Mouse (Mus musculus) limb, embryonic 11.5 days (tissue): Measurements from ENCODE around the gene Adcyap1r1. TPM values are rescaled to one million over a fixed set of nuclear protein-coding genes. Genes with fewer than 3 reads are reported as not detected.
A peak's percentile ranks its signal among the peaks of the same experiment; 100 is the strongest.

ENCODE experiments used
- ATAC-seq: fragments of 200-750 bp; cut with Nextera tagmentation; 2 replicates; pipeline ENCODE4 v1.8.0; 2017; ENCODE audit warnings: low read depth; ENCODE audit not compliant: insufficient number of reproducible peaks, low FRiP score, low TSS enrichment
- DNase-seq: peaks from one replicate; pipeline ENCODE4 v3.0.0-alpha.2; 2015; ENCODE audit warnings: low spot score
- H3K27ac ChIP-seq: fragments of 300-500 bp; sonication (generic); replicated peaks from 2 replicates; pipeline ENCODE4 v1.5.1; 2014; ENCODE audit warnings: low read depth, mild to moderate bottlenecking, low read length
- H3K27me3 ChIP-seq: fragments of 300-500 bp; sonication (generic); 2 replicates; pipeline ENCODE4 v1.6.1; 2014; ENCODE audit warnings: mild to moderate bottlenecking, low read length, mixed read lengths; ENCODE audit not compliant: control insufficient read depth, insufficient read depth
- H3K36me3 ChIP-seq: fragments of 300-500 bp; sonication (generic); 2 replicates; pipeline ENCODE4 v1.6.1; 2014; ENCODE audit warnings: mild to moderate bottlenecking, low read length, moderate library complexity, mixed read lengths; ENCODE audit not compliant: control insufficient read depth, insufficient read depth
- H3K4me1 ChIP-seq: fragments of 300-500 bp; sonication (generic); 2 replicates; pipeline ENCODE4 v1.6.1; 2014; ENCODE audit warnings: low read length, mixed read lengths; ENCODE audit not compliant: control insufficient read depth, insufficient read depth
- H3K4me2 ChIP-seq: fragments of 300-500 bp; sonication (generic); 2 replicates; pipeline ENCODE4 v1.6.1; 2014; ENCODE audit warnings: low read depth, mild to moderate bottlenecking, moderate library complexity; ENCODE audit not compliant: severe bottlenecking
- H3K4me3 ChIP-seq: fragments of 300-500 bp; sonication (generic); 2 replicates; pipeline ENCODE4 v1.5.1; 2014; ENCODE audit warnings: low read depth, low read length
- H3K9ac ChIP-seq: fragments of 300-500 bp; sonication (generic); 2 replicates; pipeline ENCODE4 v1.6.1; 2014; ENCODE audit warnings: mild to moderate bottlenecking, low read length
- H3K9me3 ChIP-seq: fragments of 300-500 bp; sonication (generic); 2 replicates; pipeline ENCODE4 v1.6.1; 2016; ENCODE audit warnings: low read length; ENCODE audit not compliant: control insufficient read depth
- WGBS: fragments of 180-500 bp; shearing (Covaris S2); extraction: QIAGEN DNeasy Blood & Tissue Kit; methylation state at CpG from one replicate; pipeline ENCODE4 v1.1.7; 2014; 5-methylcytosine and 5-hydroxymethylcytosine counted together
- polyA plus RNA-seq: library from polyadenylated mRNA; unstranded; fragments of >200 nt; fragmentation: Nextera tagmentation; extraction: Ambion mirVana; gene quantifications from 2 replicates; pipeline ENCODE4 v1.2.1, GENCODE M21; 2014

Adcyap1r1 gene
- polyA plus RNA-seq, 1 experiment from 2014 or later = 0.48 TPM

DNA sequence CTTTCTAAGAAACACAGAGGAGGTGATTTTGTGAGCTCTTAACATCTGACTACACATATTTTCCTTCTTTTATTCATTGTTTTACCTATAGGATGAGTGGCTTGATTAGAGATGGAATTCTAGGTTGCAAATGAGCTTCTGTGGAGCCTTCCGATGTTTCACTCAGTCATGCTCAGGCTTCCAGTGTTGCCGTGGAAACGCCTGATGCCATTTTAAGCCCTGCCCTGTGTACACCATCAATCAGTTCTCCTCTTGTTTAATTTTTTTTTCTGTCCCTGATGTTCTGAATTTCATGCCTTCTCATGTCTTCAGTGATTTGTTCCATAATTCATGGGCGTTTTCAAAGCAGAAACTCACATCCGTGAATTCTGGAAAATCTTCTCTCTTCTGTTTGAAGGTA lies 35.6 kb upstream of the Adcyap1r1 start:
- DNase-seq = no peak
- 86% methylated on average over 5 of the region's 5 CpGs for WGBS
- no peak overlapping the region for H3K4me3 ChIP-seq
- H3K4me1 ChIP-seq = no peaks in the 10 kb centered on the region
- no peaks in the 10 kb centered on the region for H3K9me3 ChIP-seq
- no peaks in the 10 kb centered on the region for H3K27me3 ChIP-seq
- no peak overlapping the region for H3K4me2 ChIP-seq
- no peak for ATAC-seq
- H3K27ac ChIP-seq = no peak overlapping the region
- H3K9ac ChIP-seq = no peak overlapping the region
- H3K36me3 ChIP-seq = no peaks in the 10 kb centered on the region

DNA sequence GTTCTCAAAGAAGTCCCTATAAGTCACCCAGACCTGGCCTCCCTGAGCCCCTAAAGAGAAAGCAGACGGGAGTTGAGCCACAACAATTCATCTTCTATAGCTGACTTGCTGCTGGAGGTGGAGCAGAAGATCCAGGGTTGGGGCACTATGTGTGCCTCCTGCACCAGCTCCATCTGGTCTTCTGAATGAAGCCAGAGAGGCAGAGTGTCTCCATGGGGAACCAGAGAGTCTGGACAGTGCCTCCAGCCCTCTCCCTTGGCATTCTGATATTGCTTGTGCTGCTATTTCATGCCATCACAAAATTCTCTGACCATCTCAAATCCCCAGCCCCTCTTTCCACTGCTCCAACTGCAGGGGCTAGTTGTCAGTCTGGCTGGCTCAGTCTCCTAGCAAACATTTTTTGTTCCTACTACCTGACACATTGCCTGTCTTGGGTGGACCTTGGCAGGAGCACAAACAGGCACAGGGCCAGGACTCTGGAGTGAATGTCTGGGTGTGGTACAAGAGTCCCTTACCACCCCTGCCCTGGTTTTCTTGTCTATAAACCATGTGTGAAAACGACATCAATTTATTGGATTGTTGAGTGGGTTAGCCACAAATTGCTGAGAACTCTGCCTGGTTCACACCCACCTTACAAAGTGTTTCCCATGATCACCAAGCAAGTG lies 32.9 kb upstream of the Adcyap1r1 start:
- no peak for ATAC-seq
- H3K4me2 ChIP-seq = no peak overlapping the region
- no peak overlapping the region for H3K9ac ChIP-seq
- no peak overlapping the region for H3K27ac ChIP-seq
- H3K27me3 ChIP-seq = no peaks in the 10 kb centered on the region
- H3K4me1 ChIP-seq = no peaks in the 10 kb centered on the region
- 46% methylated on average over 2 of the region's 2 CpGs for WGBS
- no peaks in the 10 kb centered on the region for H3K36me3 ChIP-seq
- H3K4me3 ChIP-seq = no peak overlapping the region
- no peak for DNase-seq
- no peaks in the 10 kb centered on the region for H3K9me3 ChIP-seq

DNA sequence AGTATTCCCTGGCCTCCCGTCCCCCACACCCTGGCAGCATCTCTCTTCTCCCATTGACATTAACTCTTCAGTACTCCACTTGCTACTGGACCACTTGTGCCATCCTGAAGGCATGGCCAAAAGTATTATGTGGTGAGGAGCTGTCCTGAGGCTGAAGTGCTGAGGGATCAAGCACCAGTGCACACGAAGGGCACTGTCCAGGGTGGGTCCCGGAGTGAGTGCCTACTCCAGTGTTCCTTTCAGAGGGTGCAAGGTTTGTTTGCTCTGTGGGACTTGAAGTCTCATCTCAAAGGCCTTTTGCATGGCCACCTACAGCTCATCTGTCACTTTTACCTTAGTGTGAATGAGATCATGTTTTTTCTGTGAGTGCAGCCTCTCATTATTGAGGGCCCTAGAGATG lies 31.4 kb upstream of the Adcyap1r1 start:
- ATAC-seq (no peak), DNase-seq (no peak)
- H3K36me3 ChIP-seq = no peaks in the 10 kb centered on the region
- no peak overlapping the region for H3K9ac ChIP-seq
- no peaks in the 10 kb centered on the region for H3K4me1 ChIP-seq
- H3K4me3 ChIP-seq = no peak overlapping the region
- WGBS = 74% methylated on average over 3 of the region's 3 CpGs
- H3K27ac ChIP-seq = no peak overlapping the region
- no peak overlapping the region for H3K4me2 ChIP-seq
- H3K27me3 ChIP-seq = no peaks in the 10 kb centered on the region
- no peaks in the 10 kb centered on the region for H3K9me3 ChIP-seq

DNA sequence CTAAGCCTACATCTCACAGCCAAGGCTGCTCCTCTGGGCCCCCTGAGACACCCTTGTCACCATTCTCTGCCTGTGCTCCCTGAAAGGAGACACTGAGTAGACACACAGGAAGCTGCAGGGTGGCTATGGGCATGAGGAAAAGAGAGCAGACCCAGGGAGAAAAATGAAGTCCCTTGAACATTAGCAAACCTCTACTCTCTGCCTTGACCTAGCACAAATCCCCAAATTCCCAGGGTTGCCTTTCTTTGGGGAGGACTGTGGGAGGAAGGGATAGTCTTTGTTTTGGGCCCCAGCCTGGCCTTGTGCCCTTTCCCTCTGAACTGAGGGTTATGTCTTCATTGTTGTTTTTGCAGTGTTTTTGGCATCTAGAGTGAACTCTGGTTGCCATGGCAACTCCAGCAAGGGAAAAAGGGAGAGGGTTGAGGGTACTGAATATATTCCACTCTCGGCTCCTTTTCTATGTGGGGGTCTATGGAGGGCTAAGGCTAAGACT lies 30.9 kb upstream of the Adcyap1r1 start:
- no peak overlapping the region for H3K9ac ChIP-seq
- ATAC-seq (no peak), DNase-seq (no peak)
- no peaks in the 10 kb centered on the region for H3K27me3 ChIP-seq
- 53% methylated on average over 1 of the region's 1 CpGs for WGBS
- H3K4me2 ChIP-seq = no peak overlapping the region
- H3K27ac ChIP-seq = no peak overlapping the region
- no peak overlapping the region for H3K4me3 ChIP-seq
- H3K9me3 ChIP-seq = no peaks in the 10 kb centered on the region
- H3K36me3 ChIP-seq = no peaks in the 10 kb centered on the region
- H3K4me1 ChIP-seq = no peaks in the 10 kb centered on the region

DNA sequence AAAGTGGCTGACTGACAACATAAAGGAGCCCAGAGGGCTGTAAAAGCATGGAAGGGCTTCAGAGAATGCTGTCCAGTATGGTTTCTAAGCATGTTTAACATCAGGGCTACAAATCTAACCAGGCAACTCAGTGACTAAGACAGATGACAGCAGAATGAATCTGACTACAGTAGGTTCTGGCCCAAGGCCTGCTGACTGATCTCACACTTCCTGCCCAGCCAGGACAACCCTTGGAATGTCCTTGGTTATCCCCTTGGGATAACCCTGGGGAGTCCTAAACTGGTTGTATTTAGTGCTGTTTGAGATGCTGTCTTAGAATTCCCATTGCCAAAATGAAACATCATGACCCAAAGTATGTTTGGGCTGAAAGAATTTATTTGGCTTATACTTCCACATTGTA lies 19.7 kb upstream of the Adcyap1r1 start:
- Histone ChIP-seq H3K27ac (no peak overlapping the region), H3K4me1 (no peaks in the 10 kb centered on the region), H3K27me3 (0 out of 2 replicates have a peak, but pooled peaks cover 3% of the 10 kb centered on the region), H3K9me3 (no peaks in the 10 kb centered on the region), H3K4me3 (no peak overlapping the region), H3K9ac (no peak overlapping the region), H3K4me2 (no peak overlapping the region), H3K36me3 (no peaks in the 10 kb centered on the region)
- ATAC-seq = no peak
- DNase-seq = no peak

DNA sequence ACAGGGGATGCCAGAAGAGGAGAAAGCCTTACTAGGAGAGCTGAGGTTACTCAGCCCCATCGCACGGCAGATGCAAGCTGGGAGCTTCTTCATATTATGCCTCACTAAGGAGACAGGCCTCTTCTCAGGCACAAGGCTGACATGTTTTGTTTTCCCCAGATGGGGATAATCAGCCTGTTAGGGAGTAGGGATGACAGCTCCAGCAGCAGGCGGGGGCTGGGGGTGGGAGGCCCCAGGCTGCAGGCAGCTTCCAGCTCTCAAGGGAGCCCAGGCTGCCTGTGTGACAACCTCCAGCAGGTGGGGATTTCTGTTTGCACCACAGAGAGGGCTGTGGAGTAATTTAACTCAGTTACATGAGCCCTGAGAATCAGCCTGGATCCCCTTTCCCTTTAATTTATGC lies 17.4 kb upstream of the Adcyap1r1 start:
- no peaks in the 10 kb centered on the region for H3K36me3 ChIP-seq
- no peak overlapping the region for H3K4me2 ChIP-seq
- H3K9ac ChIP-seq = no peak overlapping the region
- H3K27me3 ChIP-seq = 0 out of 2 replicates have a peak, but pooled peaks cover 3% of the 10 kb centered on the region
- H3K4me1 ChIP-seq = no peaks in the 10 kb centered on the region
- DNase-seq (no peak), ATAC-seq (peak; percentile 70; the same call in 1 of the 2 replicates)
- no peak overlapping the region for H3K4me3 ChIP-seq
- H3K27ac ChIP-seq = no peak overlapping the region
- no peaks in the 10 kb centered on the region for H3K9me3 ChIP-seq
- 36% methylated on average over 3 of the region's 3 CpGs for WGBS

DNA sequence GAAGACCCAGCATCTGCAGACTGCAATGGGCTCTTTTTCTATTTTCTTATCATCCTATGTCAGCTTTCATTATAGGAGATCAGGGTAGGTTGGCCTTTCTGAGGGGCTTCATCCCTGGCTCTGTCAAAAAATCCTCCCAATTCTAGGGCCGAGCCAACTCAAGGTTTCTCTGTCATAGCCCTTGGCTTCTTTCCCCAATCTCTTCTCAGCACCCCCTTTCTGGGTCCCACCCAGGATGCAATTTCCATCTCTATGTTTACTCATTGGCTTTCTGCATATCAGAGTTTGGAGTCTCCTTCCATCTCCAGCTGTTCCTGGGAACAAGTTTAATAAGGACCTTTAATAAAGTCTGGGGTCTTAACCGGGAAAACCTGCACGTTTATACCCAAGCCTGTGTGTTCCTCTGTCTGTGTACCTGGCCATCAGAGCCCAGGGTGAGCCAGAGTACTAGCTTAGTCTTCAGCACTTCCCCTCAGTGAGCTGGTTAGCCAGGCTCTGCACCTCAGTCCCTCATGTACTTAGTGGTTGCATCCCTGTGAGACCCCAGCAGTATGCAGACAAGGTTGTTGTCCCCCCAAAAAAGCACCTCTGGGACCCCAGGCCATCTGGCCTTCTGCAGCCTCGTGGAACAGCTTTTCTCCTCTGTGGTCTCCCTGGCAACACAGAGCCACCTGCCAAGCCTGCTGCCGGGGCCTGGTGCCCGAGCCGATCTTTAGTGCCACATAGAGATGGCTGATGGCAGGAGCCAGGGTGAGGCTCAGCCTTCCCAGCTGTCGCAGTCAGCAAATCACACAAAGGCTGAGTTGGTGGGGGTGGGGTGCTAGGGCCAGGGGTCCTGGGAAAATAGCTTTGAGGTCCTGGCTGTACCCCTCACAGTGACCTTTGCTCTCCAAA lies 16.3 kb upstream of the Adcyap1r1 start:
- DNase-seq = no peak
- H3K27me3 ChIP-seq = 0 out of 2 replicates have a peak, but pooled peaks cover 3% of the 10 kb centered on the region

DNA sequence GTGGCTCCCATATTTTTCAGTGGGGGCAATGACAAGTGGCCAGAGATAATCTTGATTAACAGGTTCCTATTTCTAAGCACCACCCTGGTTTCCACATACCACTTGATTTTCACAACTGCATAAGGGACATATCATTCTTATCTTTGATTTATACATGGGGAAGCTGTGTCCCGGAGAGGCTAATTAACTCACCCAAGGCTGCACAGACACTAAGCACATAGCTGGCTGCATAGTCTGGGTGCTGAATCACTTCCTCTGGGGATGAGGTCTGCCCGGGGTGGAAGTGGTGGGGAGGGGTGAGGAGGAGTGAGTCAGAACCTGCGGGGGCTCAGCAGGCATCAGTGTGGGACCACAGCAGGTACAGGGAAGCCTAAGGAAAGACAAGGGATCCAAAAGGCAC lies 13.9 kb upstream of the Adcyap1r1 start:
- Histone ChIP-seq H3K4me2 (no peak overlapping the region), H3K9me3 (no peaks in the 10 kb centered on the region), H3K4me3 (no peak overlapping the region), H3K27ac (no peak overlapping the region), H3K9ac (no peak overlapping the region), H3K36me3 (no peaks in the 10 kb centered on the region), H3K4me1 (no peaks in the 10 kb centered on the region), H3K27me3 (0 out of 2 replicates have a peak, but pooled peaks cover 3% of the 10 kb centered on the region)
- no peak for ATAC-seq
- DNase-seq = no peak
- 52% methylated on average over 3 of the region's 3 CpGs for WGBS

More for the DNA sequence above, 16.3 kb upstream of the Adcyap1r1 start:
- Histone ChIP-seq H3K4me3 (no peak overlapping the region), H3K36me3 (no peaks in the 10 kb centered on the region), H3K4me1 (no peaks in the 10 kb centered on the region), H3K27ac (no peak overlapping the region), H3K4me2 (no peak overlapping the region), H3K9ac (no peak overlapping the region), H3K9me3 (no peaks in the 10 kb centered on the region)
- ATAC-seq = no peak
- WGBS = 72% methylated on average over 8 of the region's 8 CpGs
